Mouse (Mus musculus) liver, embryonic 14.5 days (tissue): Measurements from ENCODE around the gene Gpc1.

Experiments
- CTCF ChIP-seq: IDR thresholded peaks from 2 replicates; pipeline ENCODE4 v1.5.1; 2016; ENCODE audit warnings: antibody characterized with exemption, low read depth, control low read depth
- EP300 ChIP-seq: IDR thresholded peaks from 2 replicates; pipeline ENCODE4 v1.6.1; 2016; ENCODE audit warnings: antibody characterized with exemption, low read depth

DNA sequence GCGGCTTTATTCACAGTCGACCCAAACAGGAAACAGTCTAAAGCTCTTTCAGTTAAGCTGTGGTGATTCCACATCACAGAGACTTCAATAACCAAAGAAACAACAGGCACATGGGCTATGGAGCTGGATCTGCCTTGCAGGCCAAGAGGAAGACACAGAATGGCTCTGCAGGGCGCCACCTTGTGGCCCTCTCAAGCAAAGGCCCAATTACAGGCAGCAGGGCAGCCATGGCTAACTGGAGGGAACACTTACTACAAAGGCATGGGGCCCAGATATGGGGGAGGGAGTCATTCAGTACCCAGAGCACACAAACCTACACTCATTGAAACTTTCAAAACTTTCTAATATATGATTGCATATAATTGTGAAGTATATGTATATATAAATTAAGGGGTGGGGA, 63.6 kb downstream of the Gpc1 start:
- TF ChIP-seq CTCF (peak; percentile 96), EP300 (no peak)
